Mouse (Mus musculus) testis, adult 2 months (tissue): Measurements from ENCODE around the gene Emilin3.

Experiments used
- CTCF ChIP-seq: fragments of 200-500 bp; IDR thresholded peaks from 2 replicates; pipeline ENCODE4 v1.5.1; 2012; ENCODE audit warnings: low read depth, mild to moderate bottlenecking, inconsistent platforms, low read length, moderate library complexity; ENCODE audit not compliant: control insufficient read depth, insufficient read depth, insufficient replicate concordance
- POLR2A ChIP-seq: fragments of 200-500 bp; IDR thresholded peaks from 2 replicates; pipeline ENCODE4 v1.6.1; 2012; ENCODE audit warnings: low read depth, mild to moderate bottlenecking, inconsistent platforms, low read length, moderate library complexity; ENCODE audit not compliant: control insufficient read depth

GRCm38 (mm10) chr2:160906101-160906500 lies 6.0 kb downstream of the Emilin3 start:
- TF ChIP-seq CTCF (no peak), POLR2A (no peak)
